Mouse (Mus musculus) hindbrain, embryonic 16.5 days (tissue): ENCODE results near the gene Higd2a. TPM values are rescaled to one million over a fixed set of nuclear protein-coding genes. Genes with fewer than 3 reads are reported as not detected.

Experiments used
- ATAC-seq: fragments of 200-750 bp; cut with Nextera tagmentation; 2 replicates; pipeline ENCODE4 v1.8.0; 2017; ENCODE audit warnings: moderate TSS enrichment, moderate library complexity
- H3K27ac ChIP-seq: fragments of 300-500 bp; sonication (generic); 2 replicates; pipeline ENCODE4 v1.5.1; 2014; ENCODE audit warnings: low read depth, mild to moderate bottlenecking, control low read depth, low read length, moderate library complexity
- H3K27me3 ChIP-seq: fragments of 300-500 bp; sonication (generic); replicated peaks from 2 replicates; pipeline ENCODE4 v1.6.1; 2014; ENCODE audit warnings: low read length; ENCODE audit not compliant: control insufficient read depth, insufficient read depth
- H3K36me3 ChIP-seq: fragments of 300-500 bp; sonication (generic); 2 replicates; pipeline ENCODE4 v1.6.1; 2014; ENCODE audit warnings: mild to moderate bottlenecking, low read length, moderate library complexity, mixed read lengths; ENCODE audit not compliant: control insufficient read depth, insufficient read depth
- H3K4me1 ChIP-seq: fragments of 300-500 bp; sonication (generic); 2 replicates; pipeline ENCODE4 v1.6.1; 2014; ENCODE audit warnings: low read depth, low read length; ENCODE audit not compliant: control insufficient read depth, insufficient read depth
- H3K4me2 ChIP-seq: fragments of 300-500 bp; sonication (generic); 2 replicates; pipeline ENCODE4 v1.6.1; 2014; ENCODE audit warnings: mild to moderate bottlenecking, low read length, control low read depth, moderate library complexity
- H3K4me3 ChIP-seq: fragments of 300-500 bp; sonication (generic); 2 replicates; pipeline ENCODE4 v1.5.1; 2014; ENCODE audit warnings: mild to moderate bottlenecking, low read length, control low read depth, moderate library complexity
- H3K9ac ChIP-seq: fragments of 300-500 bp; sonication (generic); 2 replicates; pipeline ENCODE4 v1.6.1; 2014; ENCODE audit warnings: low read depth, mild to moderate bottlenecking, control low read depth, low read length, moderate library complexity
- H3K9me3 ChIP-seq: fragments of 300-500 bp; sonication (generic); 2 replicates; pipeline ENCODE4 v1.6.1; 2014; ENCODE audit warnings: mild to moderate bottlenecking, low read length, moderate library complexity; ENCODE audit not compliant: control insufficient read depth
- WGBS: fragments of 180-500 bp; shearing (Covaris S2); extraction: QIAGEN DNeasy Blood & Tissue Kit; methylation state at CpG from one replicate; pipeline ENCODE4 v1.1.7; 2014; 5-methylcytosine and 5-hydroxymethylcytosine counted together
- microRNA-seq: library from miRNA; unstranded; fragments of <30 nt; microRNA quantifications from one replicate; pipeline ENCODE4, GENCODE M21; 2017
- polyA plus RNA-seq: library from polyadenylated mRNA; unstranded; fragments of >200 nt; fragmentation: Nextera tagmentation; extraction: Ambion mirVana; gene quantifications from 2 replicates; pipeline ENCODE4 v1.2.1, GENCODE M21; 2015

Higd2a gene
- polyA plus RNA-seq, 1 experiment from 2014 or later: 288 TPM

GRCm38 (mm10) chr13:54621155-54621932 lies 31.3 kb downstream of the Higd2a start, which contains the start of gene Faf2:
Gene Faf2, plus strand, starts transcription at chr13:54621784.
- WGBS: 13% methylated on average over 41 of the region's 44 CpGs
- no peaks in the 10 kb centered on the region for H3K9me3 ChIP-seq
- H3K4me1 ChIP-seq: peaks cover 12% of the 10 kb centered on the region
- peak within 1 kb of the TSS; percentile 72 for H3K4me3 ChIP-seq
- ATAC-seq: peak; percentile 98
- peak within 1 kb of the TSS; percentile 75 for H3K27ac ChIP-seq
- peak within 1 kb of the TSS; percentile 88 for H3K4me2 ChIP-seq
- H3K27me3 ChIP-seq: no peaks in the 10 kb centered on the region
- H3K36me3 ChIP-seq: no peaks in the 10 kb centered on the region
- H3K9ac ChIP-seq: peak within 1 kb of the TSS; percentile 73

- Histone ChIP-seq H3K4me2 (peak overlapping the region; percentile 88), H3K27ac (peak overlapping the region; percentile 75), H3K36me3 (no peaks in the 10 kb centered on the region), H3K27me3 (no peaks in the 10 kb centered on the region), H3K4me1 (peaks cover 12% of the 10 kb centered on the region), H3K4me3 (peak overlapping the region; percentile 72), H3K9ac (peak overlapping the region; percentile 73), H3K9me3 (no peaks in the 10 kb centered on the region)
- 1% methylated on average over 26 of the region's 27 CpGs for WGBS
- peak; percentile 76 for ATAC-seq
Measured at GRCm38 (mm10) chr13:54621960-54622521, 32.0 kb downstream of the Higd2a start.

GRCm38 (mm10) chr13:54629128-54629527 lies 39.1 kb downstream of the Higd2a start:
- Histone ChIP-seq H3K4me2 (no peak overlapping the region), H3K9ac (no peak overlapping the region), H3K9me3 (no peaks in the 10 kb centered on the region), H3K27me3 (no peaks in the 10 kb centered on the region), H3K4me3 (no peak overlapping the region), H3K27ac (no peak overlapping the region), H3K4me1 (no peaks in the 10 kb centered on the region), H3K36me3 (0 out of 2 replicates have a peak, but pooled peaks cover 2% of the 10 kb centered on the region)
- no peak for ATAC-seq
- 89% methylated on average over 4 of the region's 4 CpGs for WGBS

- Histone ChIP-seq H3K36me3 (0 out of 2 replicates have a peak, but pooled peaks cover 2% of the 10 kb centered on the region), H3K27ac (no peak overlapping the region), H3K9me3 (no peaks in the 10 kb centered on the region), H3K4me1 (no peaks in the 10 kb centered on the region), H3K9ac (no peak overlapping the region), H3K27me3 (no peaks in the 10 kb centered on the region), H3K4me3 (no peak overlapping the region), H3K4me2 (no peak overlapping the region)
- no peak for ATAC-seq
- 79% methylated on average over 3 of the region's 3 CpGs for WGBS
Measured at GRCm38 (mm10) chr13:54632731-54633277, 42.8 kb downstream of the Higd2a start.

- ATAC-seq: no peak
Measured at GRCm38 (mm10) chr13:54635011-54635410, 45.0 kb downstream of the Higd2a start.

More at GRCm38 (mm10) chr13:54635011-54635410, 45.0 kb downstream of the Higd2a start:
- 96% methylated on average over 3 of the region's 3 CpGs for WGBS
- Histone ChIP-seq H3K9ac (no peak overlapping the region), H3K4me1 (no peaks in the 10 kb centered on the region), H3K27ac (no peak overlapping the region), H3K4me3 (no peak overlapping the region), H3K36me3 (peaks cover 14% of the 10 kb centered on the region), H3K27me3 (no peaks in the 10 kb centered on the region), H3K4me2 (no peak overlapping the region), H3K9me3 (no peaks in the 10 kb centered on the region)

Small RNA genes lying within 50 kb of the gene (microRNA-seq; reads per million reads assigned to microRNA genes)
- gene Gm24195: not detected

Other genes with a start within 250 kb of the Higd2a start
- 36.6 and 41.9 TPM in 2 replicates for gene Cplx2, start 218.9 kb upstream of the Higd2a start, polyA plus RNA-seq
- gene Thoc3, start 121.4 kb upstream of the Higd2a start, polyA plus RNA-seq: 93.8 and 94.8 TPM in 2 replicates
- gene Simc1, start 86.4 kb upstream of the Higd2a start, polyA plus RNA-seq: 20.4 and 23.7 TPM in 2 replicates
- 268 and 272 TPM in 2 replicates for gene 4833439L19Rik, start 24.8 kb upstream of the Higd2a start, polyA plus RNA-seq
- 96.9 and 100 TPM in 2 replicates for gene Arl10, start 15.2 kb upstream of the Higd2a start, polyA plus RNA-seq
- gene Nop16, start 117 bp upstream of the Higd2a start, polyA plus RNA-seq: 64.7 and 69.1 TPM in 2 replicates
- gene Cltb, start 21.1 kb downstream of the Higd2a start, polyA plus RNA-seq: 244 and 276 TPM in 2 replicates
- gene Faf2, start 31.6 kb downstream of the Higd2a start, polyA plus RNA-seq: 61.9 and 64.7 TPM in 2 replicates
- gene Rnf44, start 103.7 kb downstream of the Higd2a start, polyA plus RNA-seq: 56.4 and 64.8 TPM in 2 replicates
- gene Cdhr2, start 111.3 kb downstream of the Higd2a start, polyA plus RNA-seq: 0.16 and 0.21 TPM in 2 replicates
- 4.5 and 5.7 TPM in 2 replicates for gene Gprin1, start 159.7 kb downstream of the Higd2a start, polyA plus RNA-seq
- gene Sncb, start 176.4 kb downstream of the Higd2a start, polyA plus RNA-seq: 130 and 157 TPM in 2 replicates
- not detected in 2 replicates for gene Eif4e1b, start 193.8 kb downstream of the Higd2a start, polyA plus RNA-seq
- gene Tspan17, start 199.2 kb downstream of the Higd2a start, polyA plus RNA-seq: 105 and 131 TPM in 2 replicates